Mouse (Mus musculus) small intestine, adult 2 months (tissue): ENCODE data around the gene Ralgapb.

Experiments used
- CTCF ChIP-seq: fragments of 200-500 bp; IDR thresholded peaks from 2 replicates; pipeline ENCODE4 v1.5.1; 2012; ENCODE audit warnings: low read depth, mild to moderate bottlenecking, control low read depth, inconsistent platforms, low read length, moderate library complexity, mixed read lengths; ENCODE audit not compliant: insufficient replicate concordance, insufficient read length; ENCODE audit errors: extremely low read depth
- POLR2A ChIP-seq: fragments of 200-500 bp; IDR thresholded peaks from 2 replicates; pipeline ENCODE4 v1.6.1; 2012; ENCODE audit warnings: low read depth, mild to moderate bottlenecking, control low read depth, inconsistent platforms, low read length, moderate library complexity

GRCm38 (mm10) chr2:158462450-158462849 is 52.8 kb downstream of the Ralgapb start:
- TF ChIP-seq CTCF: no peak
- no peak for TF ChIP-seq POLR2A
